Mouse (Mus musculus) liver, adult 2 months (tissue): ENCODE data around the gene Pnmal2. TPM values are rescaled to one million over a fixed set of nuclear protein-coding genes. Genes with fewer than 3 reads are reported as not detected.

Source experiments
- DNase-seq: peaks from one replicate; pipeline ENCODE4 v3.0.0-alpha.2; 2011; ENCODE audit warnings: low read depth, low spot score; ENCODE audit errors: extremely low read depth
- H3K27ac ChIP-seq: fragments of 200-500 bp; replicated peaks from 2 replicates; pipeline ENCODE4 v1.5.1; 2012; ENCODE audit warnings: low read depth, mild to moderate bottlenecking, control low read depth, inconsistent platforms, low read length; ENCODE audit not compliant: insufficient read depth
- H3K27me3 ChIP-seq: fragments of 200-500 bp; 2 replicates; pipeline ENCODE4 v1.6.1; 2012; ENCODE audit warnings: mild to moderate bottlenecking, moderate library complexity, low read length, inconsistent platforms; ENCODE audit not compliant: control insufficient read depth, insufficient read depth
- H3K36me3 ChIP-seq: fragments of 200-500 bp; 2 replicates; pipeline ENCODE4 v1.6.1; 2012; ENCODE audit warnings: low read length, inconsistent platforms; ENCODE audit not compliant: control insufficient read depth, insufficient read depth
- H3K4me1 ChIP-seq: fragments of 200-500 bp; 2 replicates; pipeline ENCODE4 v1.6.1; 2011; ENCODE audit warnings: low read length; ENCODE audit not compliant: control insufficient read depth, insufficient read depth
- H3K4me3 ChIP-seq: fragments of 200-500 bp; 2 replicates; pipeline ENCODE4 v1.5.1; 2011; ENCODE audit warnings: low read depth, mild to moderate bottlenecking, control low read depth, low read length, moderate library complexity; ENCODE audit not compliant: insufficient read depth
- H3K79me2 ChIP-seq: fragments of 200-500 bp; 2 replicates; pipeline ENCODE4 v1.6.1; 2012; ENCODE audit warnings: inconsistent platforms, mild to moderate bottlenecking, low read length, moderate library complexity; ENCODE audit not compliant: control insufficient read depth, insufficient read depth
- H3K9ac ChIP-seq: fragments of 200-500 bp; 2 replicates; pipeline ENCODE4 v1.6.1; 2012; ENCODE audit warnings: low read depth, mild to moderate bottlenecking, control low read depth, inconsistent platforms, low read length
- CTCF ChIP-seq: fragments of 200-500 bp; IDR thresholded peaks from 2 replicates; pipeline ENCODE4 v1.5.1; 2011; ENCODE audit warnings: low read depth, low read length, control low read depth
- POLR2A ChIP-seq: fragments of 200-500 bp; IDR thresholded peaks from 2 replicates; pipeline ENCODE4 v1.6.1; 2011; ENCODE audit warnings: low read length, control low read depth; ENCODE audit not compliant: insufficient read depth; ENCODE audit errors: extremely low read depth
- WGBS: fragments of 180-500 bp; shearing (Covaris S2); methylation state at CpG from one replicate; pipeline ENCODE4 v1.1.7; 2018; 5-methylcytosine and 5-hydroxymethylcytosine counted together
- polyA plus RNA-seq: library from polyadenylated mRNA; depleted of rRNA; stranded (reverse); fragments of >200 nt; gene quantifications from 2 replicates; pipeline ENCODE4 v1.2.3, GENCODE M21; 2012
- total RNA-seq: library from RNA; depleted of rRNA; stranded (reverse); fragments of >200 nt; gene quantifications from 2 replicates; pipeline ENCODE4 v1.2.3, GENCODE M21; 2014

The Pnmal2 gene
- total and polyA plus RNA-seq, 2 experiments = under 0.01 to 0.02 TPM

- Histone ChIP-seq H3K36me3 (no peaks in the 10 kb centered on the region), H3K4me3 (no peak within 1 kb of the TSS), H3K4me1 (peaks cover 3% of the 10 kb centered on the region; the same call in 1 of the 2 replicates), H3K9ac (no peak within 1 kb of the TSS), H3K27me3 (no peaks in the 10 kb centered on the region), H3K27ac (no peak within 1 kb of the TSS), H3K79me2 (no peaks in the 10 kb centered on the region)
- 45% methylated on average over 26 of the region's 26 CpGs for WGBS
- TF ChIP-seq POLR2A = no peak
- TF ChIP-seq CTCF = no peak
- no peak for DNase-seq
Measured at GRCm38 (mm10) chr7:16982859-16983568, 38.5 kb downstream of the Pnmal2 start, which contains the start of gene Gm42372. Gene Gm42372 (plus strand): TSS chr7:16983086.

DNA sequence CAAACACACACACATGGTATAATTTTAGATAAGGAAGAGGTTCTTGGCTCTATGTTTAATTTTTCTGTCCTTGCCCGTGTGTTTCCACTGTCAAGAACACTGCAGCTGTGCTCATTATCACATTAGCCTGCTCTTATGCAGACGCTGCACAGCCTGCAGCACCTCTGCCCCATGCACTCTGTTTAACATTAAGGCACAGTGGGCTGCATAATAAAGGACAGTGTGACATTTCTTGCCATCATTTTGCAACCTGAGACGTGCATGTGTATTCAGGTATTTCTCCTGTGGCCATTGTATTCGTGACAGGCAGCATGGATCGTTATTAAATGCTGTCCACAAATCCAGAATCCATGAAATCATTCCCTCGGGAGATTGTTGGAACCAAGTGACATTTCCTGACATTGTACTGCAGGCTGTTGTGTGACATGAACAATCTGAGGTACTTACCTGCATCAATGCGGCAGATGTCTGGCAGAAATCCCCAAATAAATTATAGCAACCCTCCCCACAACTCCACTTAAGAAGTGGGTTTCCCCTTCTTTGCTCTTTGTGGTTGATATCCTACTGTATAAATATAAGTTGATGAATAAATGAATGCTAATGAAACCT lies 43.2 kb downstream of the Pnmal2 start:
- H3K27ac ChIP-seq = no peak overlapping the region
- no peaks in the 10 kb centered on the region for H3K36me3 ChIP-seq
- no peak for DNase-seq
- no peaks in the 10 kb centered on the region for H3K27me3 ChIP-seq
- WGBS = 82% methylated on average over 7 of the region's 7 CpGs
- no peaks in the 10 kb centered on the region for H3K4me1 ChIP-seq
- H3K4me3 ChIP-seq = no peak overlapping the region
- no peak overlapping the region for H3K9ac ChIP-seq
- no peaks in the 10 kb centered on the region for H3K79me2 ChIP-seq
- TF ChIP-seq POLR2A (no peak), CTCF (no peak)

DNA sequence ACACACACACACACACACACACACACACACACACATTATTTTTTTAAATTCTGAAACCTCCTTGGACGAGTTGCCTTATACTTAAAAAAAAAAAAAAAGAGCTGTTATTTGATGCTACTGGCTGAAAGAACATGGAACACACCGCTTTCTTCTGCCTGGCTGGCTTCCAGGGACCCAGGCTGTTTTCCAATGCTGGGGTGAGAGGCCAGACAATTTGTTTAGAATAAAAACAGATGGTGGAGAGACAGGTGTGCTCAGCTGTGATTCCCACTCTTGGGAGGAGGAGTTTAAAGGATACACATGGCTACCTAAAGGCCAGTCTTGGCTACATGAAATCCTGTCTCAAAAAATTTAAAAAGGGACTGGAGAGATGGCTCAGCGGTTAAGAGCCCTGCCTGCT lies 43.9 kb downstream of the Pnmal2 start:
- no peak overlapping the region for H3K4me3 ChIP-seq
- TF ChIP-seq CTCF (no peak), POLR2A (no peak)
- H3K27me3 ChIP-seq = 0 out of 2 replicates have a peak, but pooled peaks cover 1% of the 10 kb centered on the region
- no peak overlapping the region for H3K27ac ChIP-seq
- 43% methylated on average over 3 of the region's 3 CpGs for WGBS
- H3K4me1 ChIP-seq = no peaks in the 10 kb centered on the region
- H3K9ac ChIP-seq = no peak overlapping the region
- H3K79me2 ChIP-seq = no peaks in the 10 kb centered on the region
- no peak for DNase-seq
- no peaks in the 10 kb centered on the region for H3K36me3 ChIP-seq

DNA sequence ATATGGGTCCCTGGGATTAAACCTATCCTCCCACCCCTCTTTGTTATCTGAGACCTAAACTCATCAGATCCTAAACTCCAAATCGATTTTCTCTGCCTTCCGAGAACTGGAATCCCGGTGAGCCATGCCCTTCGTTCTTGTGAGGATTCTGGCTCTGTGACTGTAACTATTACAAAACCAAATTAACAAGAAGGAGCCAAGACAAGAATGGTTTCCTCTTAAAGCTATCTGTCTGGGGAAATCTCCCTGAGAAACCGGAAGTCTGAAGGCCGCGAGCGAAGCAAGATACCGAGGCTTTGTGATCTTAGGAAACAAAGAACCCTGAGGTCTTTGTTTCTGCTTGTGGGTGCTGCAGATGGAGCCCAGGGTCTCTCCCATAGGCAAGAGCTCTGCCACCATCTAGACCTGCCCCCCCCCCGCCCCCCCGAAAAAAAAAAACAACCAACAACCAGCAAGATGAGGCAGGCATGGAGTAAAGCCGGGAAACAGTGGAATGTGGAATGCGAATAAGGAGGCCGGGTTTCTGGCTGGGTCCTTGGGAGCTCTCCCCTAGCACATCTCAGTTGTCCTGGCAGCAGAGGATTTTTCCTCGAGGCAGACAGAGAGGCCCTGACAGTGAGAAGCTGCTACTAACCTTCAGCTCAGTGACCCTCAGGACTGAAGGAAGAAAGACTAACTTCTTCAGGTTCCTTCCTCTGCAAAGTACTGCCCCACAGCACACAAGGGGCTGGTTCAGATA lies 45.7 kb downstream of the Pnmal2 start:
- no peak for DNase-seq
- Histone ChIP-seq H3K27ac (no peak overlapping the region), H3K79me2 (no peaks in the 10 kb centered on the region), H3K9ac (no peak overlapping the region), H3K27me3 (0 out of 2 replicates have a peak, but pooled peaks cover 3% of the 10 kb centered on the region), H3K36me3 (no peaks in the 10 kb centered on the region), H3K4me3 (no peak overlapping the region), H3K4me1 (no peaks in the 10 kb centered on the region)
- 60% methylated on average over 15 of the region's 15 CpGs for WGBS
- no peak for TF ChIP-seq POLR2A
- no peak for TF ChIP-seq CTCF

DNA sequence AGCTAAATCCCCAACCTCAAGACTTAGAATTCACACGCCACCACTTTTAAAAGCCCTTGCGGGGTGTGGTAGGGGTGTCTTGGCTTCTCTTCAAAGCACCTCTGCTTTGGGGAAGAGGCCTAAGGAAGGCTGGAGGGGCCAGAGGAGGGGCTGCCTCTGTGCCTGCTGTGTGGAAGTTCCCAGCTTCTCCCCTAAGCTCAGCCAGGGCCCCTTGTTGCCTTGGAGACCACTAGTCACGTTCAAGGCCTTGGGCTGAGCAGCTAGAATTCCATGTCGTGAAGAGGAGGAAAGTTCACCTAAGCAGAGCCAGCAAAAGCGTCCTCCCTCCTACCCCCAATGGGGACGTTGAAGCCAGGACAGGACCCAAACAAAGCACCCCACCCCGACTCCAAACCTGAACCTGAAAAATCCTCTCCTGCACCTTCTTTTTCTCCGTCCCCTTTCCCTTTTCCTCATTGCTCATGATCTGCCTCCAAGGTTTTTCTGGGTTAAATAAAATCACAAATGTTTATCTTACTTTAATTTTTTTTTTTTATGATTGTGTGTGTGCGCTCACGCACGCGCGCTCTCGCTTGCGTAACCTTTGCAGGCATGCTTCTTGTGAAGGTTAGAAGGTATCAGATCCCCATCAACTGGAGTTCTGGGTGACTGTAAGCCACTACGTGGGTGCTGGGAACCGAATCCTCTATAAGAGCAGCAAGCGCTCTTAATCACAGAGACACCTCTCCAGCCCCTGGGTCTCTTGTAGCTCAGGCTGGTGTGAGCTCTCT lies 47.4 kb downstream of the Pnmal2 start:
- 0 out of 2 replicates have a peak, but pooled peaks cover 3% of the 10 kb centered on the region for H3K27me3 ChIP-seq
- no peaks in the 10 kb centered on the region for H3K4me1 ChIP-seq
- whole genome bisulfite sequencing = 80% methylated on average over 18 of the region's 18 CpGs
- no peaks in the 10 kb centered on the region for H3K36me3 ChIP-seq
- no peak overlapping the region for H3K9ac ChIP-seq
- H3K27ac ChIP-seq = no peak overlapping the region
- no peak for DNase-seq
- TF ChIP-seq POLR2A = no peak
- no peak for TF ChIP-seq CTCF
- no peak overlapping the region for H3K4me3 ChIP-seq
- no peaks in the 10 kb centered on the region for H3K79me2 ChIP-seq
